Mouse (Mus musculus): Measurements from ENCODE around the gene Armc2.

DNA sequence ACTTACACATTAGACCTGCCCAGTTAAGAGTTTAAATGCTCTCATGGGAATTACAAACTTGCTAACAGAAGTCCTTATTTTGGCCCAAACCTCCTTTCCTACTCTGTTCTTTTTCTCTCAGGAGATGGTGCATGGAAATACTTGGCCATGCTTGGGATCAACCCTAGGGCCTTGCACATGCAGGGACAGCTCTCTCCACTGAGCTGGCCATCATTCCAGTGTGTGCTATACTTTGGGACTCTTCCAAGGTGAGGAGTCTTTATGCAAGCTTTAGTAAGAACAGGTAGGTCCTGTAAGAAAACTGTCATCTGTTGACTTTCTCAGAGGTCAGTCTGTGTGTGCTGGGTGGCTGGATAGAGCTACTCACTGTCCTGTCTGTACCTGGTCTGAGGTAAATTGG is 127.7 kb downstream of the Armc2 start:
- no peak for TF ChIP-seq POLR2A (IDR thresholded peaks at IDR 0.05; ENCODE audit: low read depth, low read length)
- no peak for TF ChIP-seq CTCF (IDR thresholded peaks at IDR 0.05; ENCODE audit: borderline replicate concordance, insufficient read depth, low read length)
